Mouse (Mus musculus): ENCODE results near the gene Phf23. TPM values are rescaled to one million over a fixed set of nuclear protein-coding genes. Genes with fewer than 3 reads are reported as not detected.
A peak's percentile ranks its signal among the peaks of the same experiment; 100 is the strongest.
"Not testable (repeated sequence)": the region's sequence is repeated elsewhere in the genome, so short reads cannot be mapped to it uniquely, and the experiment has no call there.

Phf23 gene
- polyA plus RNA-seq, 1 experiment = 75.6 TPM

DNA sequence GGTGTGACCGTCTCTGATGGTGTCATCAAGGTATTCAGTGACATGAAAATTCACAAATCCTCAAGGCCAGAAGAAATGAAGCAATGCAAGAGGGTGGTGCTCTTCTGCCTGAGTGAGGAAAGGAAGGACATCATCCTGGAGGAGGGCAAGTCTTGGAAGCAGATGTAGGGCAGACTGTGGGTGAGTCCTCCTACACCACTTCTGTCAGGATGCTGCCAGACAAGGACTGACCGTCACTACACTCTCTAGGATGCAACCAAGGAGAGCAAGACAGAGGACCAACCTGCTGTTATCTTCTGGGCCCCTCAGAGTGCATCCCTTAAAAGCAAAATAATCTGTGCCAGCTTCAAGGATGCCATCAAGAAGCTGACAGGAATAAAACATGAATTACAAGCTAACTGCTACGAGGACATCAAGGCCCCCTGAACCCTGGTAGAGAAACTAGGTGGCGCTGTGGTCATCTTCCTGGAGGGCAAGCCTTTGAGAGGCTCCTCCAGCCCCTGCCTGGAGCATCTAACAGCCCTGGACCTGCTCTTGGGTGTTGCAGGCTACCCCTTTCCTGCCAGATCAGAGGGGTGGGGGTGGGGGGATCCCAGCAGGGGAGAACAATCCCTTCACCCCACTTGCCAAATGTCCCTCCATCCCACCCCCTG lies 44.6 kb upstream of the Phf23 start:
- no peak overlapping the region for H3K27ac ChIP-seq (ENCODE audit: insufficient read depth, low read length)
- no peaks in the 10 kb centered on the region for H3K36me3 ChIP-seq (ENCODE audit: control insufficient read depth, insufficient read depth, low read length, poor library complexity, severe bottlenecking)
- TF ChIP-seq CTCF (IDR thresholded peaks at IDR 0.05; ENCODE audit: low read depth, low read length) = peak; percentile 63
- TF ChIP-seq POLR2A (IDR thresholded peaks at IDR 0.05; ENCODE audit: insufficient read depth, low read length) = no peak
- no peaks in the 10 kb centered on the region for H3K9me3 ChIP-seq (replicated peaks; ENCODE audit: control insufficient read depth, insufficient read depth, low read length, poor library complexity, severe bottlenecking)
- H3K4me1 ChIP-seq (ENCODE audit: control insufficient read depth, insufficient read depth, low read length) = no peaks in the 10 kb centered on the region
- no peak overlapping the region for H3K4me3 ChIP-seq (ENCODE audit: low read depth, low read length)
- no peak overlapping the region for H3K9ac ChIP-seq (ENCODE audit: low read depth, poor library complexity, severe bottlenecking)
- H3K27me3 ChIP-seq (ENCODE audit: control insufficient read depth, insufficient read depth, low read length, poor library complexity, severe bottlenecking) = no peaks in the 10 kb centered on the region

DNA sequence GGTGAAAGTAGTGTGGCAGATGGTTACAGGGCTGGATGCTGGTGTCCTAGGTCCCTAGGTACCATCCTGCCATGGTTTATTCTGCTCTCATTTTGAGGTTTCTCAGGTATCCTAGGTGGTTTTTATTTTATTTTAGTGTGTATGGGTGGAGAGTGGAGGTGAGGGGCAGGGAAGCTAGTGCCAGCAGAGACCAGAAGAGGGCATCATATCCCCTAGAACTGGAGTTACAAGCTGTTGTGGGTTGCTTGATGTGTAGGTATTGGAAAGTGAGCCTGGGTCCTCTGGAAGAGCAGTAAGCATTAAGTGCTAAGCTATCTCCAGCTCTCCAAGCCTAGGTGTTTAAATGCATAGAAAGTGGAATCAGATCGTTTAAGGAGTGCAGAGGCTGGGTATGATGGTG lies 43.3 kb upstream of the Phf23 start:
- no peak overlapping the region for H3K9ac ChIP-seq (ENCODE audit: low read depth, poor library complexity, severe bottlenecking)
- no peaks in the 10 kb centered on the region for H3K27me3 ChIP-seq (ENCODE audit: control insufficient read depth, insufficient read depth, low read length, poor library complexity, severe bottlenecking)
- H3K9me3 ChIP-seq (replicated peaks; ENCODE audit: control insufficient read depth, insufficient read depth, low read length, poor library complexity, severe bottlenecking) = no peaks in the 10 kb centered on the region
- no peaks in the 10 kb centered on the region for H3K36me3 ChIP-seq (ENCODE audit: control insufficient read depth, insufficient read depth, low read length, poor library complexity, severe bottlenecking)
- no peak for TF ChIP-seq EP300 (IDR thresholded peaks at IDR 0.05; ENCODE audit: insufficient read depth, low read depth, low read length)
- peak; percentile 42 for TF ChIP-seq CTCF (IDR thresholded peaks at IDR 0.05; ENCODE audit: low read depth, low read length)
- TF ChIP-seq POLR2A (IDR thresholded peaks at IDR 0.05; ENCODE audit: insufficient read depth, low read length) = no peak
- H3K27ac ChIP-seq (ENCODE audit: insufficient read depth, low read length) = no peak overlapping the region
- H3K4me1 ChIP-seq (ENCODE audit: control insufficient read depth, insufficient read depth, low read length) = no peaks in the 10 kb centered on the region
- no peak overlapping the region for H3K4me3 ChIP-seq (ENCODE audit: low read depth, low read length)

DNA sequence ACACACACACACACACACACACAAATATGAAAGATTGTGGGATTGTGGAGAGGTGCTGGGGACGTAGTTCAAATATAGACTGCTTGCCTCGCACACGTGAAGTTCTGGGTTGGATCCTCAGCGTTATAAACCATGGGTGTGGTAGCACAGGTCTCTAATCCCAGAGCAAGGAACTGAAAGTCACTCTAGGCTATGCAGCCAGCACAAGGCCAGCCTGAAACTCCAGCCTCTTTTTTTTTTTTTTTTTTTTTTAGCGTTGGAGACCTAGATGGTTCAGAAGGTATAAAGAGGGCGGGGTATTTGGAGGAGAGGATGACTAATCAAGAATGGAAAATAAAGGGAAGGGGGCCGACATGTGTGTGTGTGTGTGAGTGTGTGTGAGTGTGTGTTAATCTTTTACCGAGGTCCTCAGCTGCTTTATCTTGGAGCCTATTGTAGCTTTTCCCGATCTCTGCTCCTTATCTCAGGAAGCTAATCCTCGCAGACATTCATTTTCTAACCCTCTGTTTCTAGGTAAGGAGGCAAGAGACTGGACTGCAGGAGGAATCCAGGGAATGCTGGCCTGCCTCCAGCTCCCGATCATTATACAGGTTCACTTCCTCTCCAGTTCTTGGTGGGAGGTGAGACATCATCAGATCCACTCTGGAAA lies 42.2 kb upstream of the Phf23 start:
- TF ChIP-seq CTCF (IDR thresholded peaks at IDR 0.05; ENCODE audit: low read depth, low read length) (no peak), EP300 (IDR thresholded peaks at IDR 0.05; ENCODE audit: insufficient read depth, low read depth, low read length) (no peak), POLR2A (IDR thresholded peaks at IDR 0.05; ENCODE audit: insufficient read depth, low read length) (no peak)
- H3K9me3 ChIP-seq (replicated peaks; ENCODE audit: control insufficient read depth, insufficient read depth, low read length, poor library complexity, severe bottlenecking) = no peaks in the 10 kb centered on the region
- H3K4me1 ChIP-seq (ENCODE audit: control insufficient read depth, insufficient read depth, low read length) = no peaks in the 10 kb centered on the region
- H3K36me3 ChIP-seq (ENCODE audit: control insufficient read depth, insufficient read depth, low read length, poor library complexity, severe bottlenecking) = no peaks in the 10 kb centered on the region
- no peak overlapping the region for H3K27ac ChIP-seq (ENCODE audit: insufficient read depth, low read length)
- H3K4me3 ChIP-seq (ENCODE audit: low read depth, low read length) = no peak overlapping the region
- no peaks in the 10 kb centered on the region for H3K27me3 ChIP-seq (ENCODE audit: control insufficient read depth, insufficient read depth, low read length, poor library complexity, severe bottlenecking)
- H3K9ac ChIP-seq (ENCODE audit: low read depth, poor library complexity, severe bottlenecking) = no peak overlapping the region

DNA sequence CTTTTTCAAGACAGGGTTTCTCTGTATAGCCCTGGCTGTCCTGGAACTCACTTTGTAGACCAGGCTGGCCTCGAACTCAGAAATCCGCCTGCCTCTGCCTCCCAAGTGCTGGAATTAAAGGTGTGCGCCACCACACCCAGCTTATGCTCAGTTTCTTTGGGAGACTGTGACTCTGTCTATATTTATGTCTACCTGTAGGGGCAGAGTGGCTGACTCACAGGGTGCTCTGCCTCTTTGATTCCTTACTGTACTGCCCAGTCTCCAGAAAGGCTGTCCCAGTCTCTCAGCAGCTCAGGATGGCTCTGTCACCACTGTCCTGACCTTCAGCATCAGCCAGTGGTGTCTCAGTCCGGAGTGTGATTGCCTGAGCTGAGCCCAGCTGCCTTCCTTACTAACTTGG lies 40.0 kb upstream of the Phf23 start:
- not testable (repeated sequence) for H3K4me1 ChIP-seq (ENCODE audit: control insufficient read depth, insufficient read depth, low read length); H3K27me3 ChIP-seq (ENCODE audit: control insufficient read depth, insufficient read depth, low read length, poor library complexity, severe bottlenecking); H3K27ac ChIP-seq (ENCODE audit: insufficient read depth, low read length); H3K9ac ChIP-seq (ENCODE audit: low read depth, poor library complexity, severe bottlenecking); H3K4me3 ChIP-seq (ENCODE audit: low read depth, low read length); H3K36me3 ChIP-seq (ENCODE audit: control insufficient read depth, insufficient read depth, low read length, poor library complexity, severe bottlenecking); H3K9me3 ChIP-seq (replicated peaks; ENCODE audit: control insufficient read depth, insufficient read depth, low read length, poor library complexity, severe bottlenecking)

DNA sequence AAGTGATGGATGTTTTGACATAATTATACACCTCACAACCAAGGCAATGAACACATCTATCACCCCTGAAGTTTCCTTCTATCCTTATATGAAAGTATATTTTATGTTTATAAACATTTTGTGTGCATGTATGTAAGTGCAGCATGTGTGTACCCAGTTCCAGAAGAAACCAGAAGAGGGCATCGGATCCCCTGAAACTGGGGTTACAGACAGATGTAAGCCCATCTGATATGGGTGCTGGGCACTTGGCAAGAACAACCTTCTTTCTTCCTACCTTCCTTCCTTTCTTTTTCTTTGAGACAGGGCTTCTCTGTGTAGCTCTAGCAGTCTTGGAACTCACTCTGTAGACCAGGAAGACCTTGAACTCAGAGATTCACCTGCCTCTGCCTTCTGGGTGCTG lies 39.4 kb upstream of the Phf23 start:
- Histone ChIP-seq H3K36me3 (ENCODE audit: control insufficient read depth, insufficient read depth, low read length, poor library complexity, severe bottlenecking) (no peaks in the 10 kb centered on the region), H3K27me3 (ENCODE audit: control insufficient read depth, insufficient read depth, low read length, poor library complexity, severe bottlenecking) (no peaks in the 10 kb centered on the region), H3K9me3 (replicated peaks; ENCODE audit: control insufficient read depth, insufficient read depth, low read length, poor library complexity, severe bottlenecking) (no peaks in the 10 kb centered on the region), H3K27ac (ENCODE audit: insufficient read depth, low read length) (no peak overlapping the region), H3K4me1 (ENCODE audit: control insufficient read depth, insufficient read depth, low read length) (no peaks in the 10 kb centered on the region), H3K9ac (ENCODE audit: low read depth, poor library complexity, severe bottlenecking) (no peak overlapping the region), H3K4me3 (ENCODE audit: low read depth, low read length) (no peak overlapping the region)
- TF ChIP-seq POLR2A (IDR thresholded peaks at IDR 0.05; ENCODE audit: insufficient read depth, low read length) = no peak
- no peak for TF ChIP-seq EP300 (IDR thresholded peaks at IDR 0.05; ENCODE audit: insufficient read depth, low read depth, low read length)
- no peak for TF ChIP-seq CTCF (IDR thresholded peaks at IDR 0.05; ENCODE audit: low read depth, low read length)

DNA sequence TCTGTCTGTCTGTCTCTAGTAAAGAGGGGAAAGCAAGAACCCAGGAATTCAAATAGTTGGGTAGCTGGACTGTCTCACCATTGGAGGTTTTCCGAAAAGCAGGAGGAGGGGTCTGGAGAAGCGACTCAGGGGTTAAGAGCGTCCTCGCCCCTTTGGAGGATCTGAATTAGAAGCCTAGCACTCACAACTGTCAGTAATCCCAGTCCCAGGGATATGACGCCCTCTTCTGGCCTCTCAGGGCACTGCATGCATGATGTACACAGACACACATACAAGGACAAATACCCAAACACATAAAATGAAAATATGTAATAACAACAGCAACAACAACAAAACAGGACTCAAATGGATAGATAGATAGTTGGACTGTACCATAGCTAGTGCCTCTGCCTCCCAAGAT lies 35.0 kb upstream of the Phf23 start:
- TF ChIP-seq EP300 (IDR thresholded peaks at IDR 0.05; ENCODE audit: insufficient read depth, low read depth, low read length) (no peak), POLR2A (IDR thresholded peaks at IDR 0.05; ENCODE audit: insufficient read depth, low read length) (no peak), CTCF (IDR thresholded peaks at IDR 0.05; ENCODE audit: low read depth, low read length) (peak; percentile 73)
- Histone ChIP-seq H3K36me3 (ENCODE audit: control insufficient read depth, insufficient read depth, low read length, poor library complexity, severe bottlenecking) (no peaks in the 10 kb centered on the region), H3K4me3 (ENCODE audit: low read depth, low read length) (no peak overlapping the region), H3K27ac (ENCODE audit: insufficient read depth, low read length) (no peak overlapping the region), H3K27me3 (ENCODE audit: control insufficient read depth, insufficient read depth, low read length, poor library complexity, severe bottlenecking) (no peaks in the 10 kb centered on the region), H3K4me1 (ENCODE audit: control insufficient read depth, insufficient read depth, low read length) (no peaks in the 10 kb centered on the region), H3K9ac (ENCODE audit: low read depth, poor library complexity, severe bottlenecking) (no peak overlapping the region), H3K9me3 (replicated peaks; ENCODE audit: control insufficient read depth, insufficient read depth, low read length, poor library complexity, severe bottlenecking) (no peaks in the 10 kb centered on the region)
